Mouse (Mus musculus) heart, postnatal 25 days (tissue): Measurements from ENCODE around the gene Acox1. TPM values are rescaled to one million over a fixed set of nuclear protein-coding genes. Genes with fewer than 3 reads are reported as not detected.

Experiments
- DNase-seq: peaks from one replicate; pipeline ENCODE4 v3.0.0; 2022; ENCODE audit warnings: low spot score
- intact Hi-C: fragments of 180-260 bp; cut with DNase I; formaldehyde crosslinking; loops from one replicate; pipeline ENCODE4 v1.15.1; 2025
- total RNA-seq, 2 experiments: library from RNA; stranded (reverse); gene quantifications; 2 replicates each; pipeline ENCODE4 v1.2.3; 2021

Gene Acox1
- total RNA-seq, 2 experiments from 2014 or later: 123 to 137 TPM

DNA sequence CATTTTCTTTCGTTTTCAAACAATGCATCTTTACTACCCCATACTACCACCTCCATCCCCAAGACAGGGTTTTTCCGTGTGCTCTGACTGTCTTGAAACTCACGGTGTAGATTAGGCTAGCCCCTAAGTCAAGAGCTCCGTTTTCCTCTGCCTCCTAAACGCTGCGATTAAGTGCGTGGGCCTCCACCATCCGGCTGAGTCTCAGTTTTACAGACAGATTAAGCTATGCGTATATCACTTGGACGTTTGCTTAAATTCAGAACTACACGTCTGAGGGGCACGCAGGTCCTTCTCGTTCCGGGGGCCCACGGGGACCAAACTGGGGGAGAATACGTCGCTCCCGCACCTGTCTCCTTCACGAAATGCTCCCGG is 60.8 kb downstream of the Acox1 start:
- intact Hi-C loops: loop anchor here (2.0 kb wide), 1 partner anchor 81 kb away; no protein-coding TSS in a partner anchor
- DNase-seq: no peak

DNA sequence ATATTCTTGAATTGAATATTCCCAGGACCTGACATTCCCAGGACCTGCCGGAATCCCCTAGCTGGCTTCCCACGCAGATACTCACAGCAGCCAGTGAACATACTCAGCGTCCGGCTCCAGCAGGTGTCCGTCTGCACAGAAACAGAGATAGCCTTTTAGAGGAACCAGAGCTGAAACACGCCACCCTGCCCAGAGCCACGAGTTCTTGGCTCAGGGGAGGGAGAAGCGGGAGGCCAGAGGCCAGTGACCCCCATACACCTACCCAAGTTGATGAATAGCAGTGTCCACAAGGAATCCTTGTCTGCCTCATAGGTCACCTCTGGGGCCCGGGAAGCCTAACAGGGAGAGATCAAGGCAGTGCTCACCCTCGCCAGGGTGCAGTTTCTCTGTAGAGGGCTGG is 64.7 kb downstream of the Acox1 start:
- DNase-seq: no peak
- intact Hi-C loops: loop anchor here (5.0 kb wide), 2 partner anchors 102 to 197 kb away; partner anchors contain the start of gene Unk

DNA sequence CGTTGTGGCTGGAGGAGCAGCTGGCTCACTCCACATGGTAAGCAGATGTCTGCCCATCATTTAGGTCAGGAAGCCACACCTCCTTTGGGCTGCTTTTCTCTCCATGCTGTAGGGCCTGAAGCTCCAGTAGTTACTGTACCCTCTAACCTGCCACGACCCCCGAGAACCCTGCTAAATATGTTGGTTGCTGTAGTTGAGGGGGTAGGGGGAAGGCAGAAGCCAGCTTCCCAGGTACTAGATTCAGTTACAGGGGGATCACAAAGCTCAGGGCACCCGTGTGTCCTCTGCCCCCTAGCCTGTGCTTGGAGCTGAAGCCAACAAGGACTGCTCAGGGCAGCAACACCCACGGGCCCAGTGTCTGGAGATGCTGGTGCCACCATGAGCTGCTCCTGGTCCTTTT is 65.3 kb downstream of the Acox1 start:
- intact Hi-C loops: loop anchor here (5.0 kb wide), 2 partner anchors 101 to 196 kb away; partner anchors contain the start of gene Unk

DNA sequence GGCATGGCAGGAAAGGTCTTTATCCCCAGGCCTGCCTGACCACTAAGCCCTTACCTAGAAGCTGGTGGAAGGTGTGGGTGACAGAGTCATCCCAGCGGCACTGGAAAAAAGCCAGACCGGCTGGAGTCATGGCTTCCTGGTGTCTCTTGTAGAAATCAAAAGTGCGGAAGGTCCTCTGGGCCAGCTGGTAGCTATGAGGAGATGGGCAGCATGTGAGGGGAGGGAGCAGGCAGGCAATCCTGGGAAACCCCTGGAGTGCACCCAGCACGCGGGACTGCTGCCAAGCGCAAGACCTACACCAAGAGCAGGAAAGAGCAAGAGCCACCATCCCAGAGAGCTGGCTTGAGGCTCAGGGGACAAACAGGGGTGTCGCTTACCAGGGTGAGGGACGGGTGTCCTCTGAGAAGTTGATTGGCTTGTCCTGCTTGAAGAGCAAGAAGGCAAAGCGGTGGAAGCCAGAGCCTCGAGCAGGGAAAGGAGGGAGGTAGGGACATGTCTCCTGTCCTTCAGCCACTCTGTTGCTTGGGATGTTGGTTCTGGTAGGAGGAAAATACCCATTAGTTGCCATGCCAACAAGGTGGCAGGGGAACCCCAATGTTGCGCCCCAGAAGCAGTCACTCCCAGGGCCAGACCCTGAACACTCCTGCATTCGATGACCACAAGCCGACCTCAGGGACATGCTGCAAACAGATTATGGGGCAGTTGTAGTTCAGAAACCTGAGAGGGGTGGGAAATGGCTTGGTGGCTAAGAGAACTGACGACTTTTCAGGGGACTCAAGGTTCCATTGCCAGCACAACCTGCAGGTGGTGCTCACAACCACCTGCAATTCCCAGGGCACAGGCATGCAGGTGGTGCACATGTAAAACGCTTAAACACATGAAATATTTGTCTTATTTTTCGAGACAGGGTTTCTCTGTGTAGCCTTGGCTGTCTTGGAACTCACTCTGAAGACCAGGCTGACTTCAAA is 66.2 kb downstream of the Acox1 start:
- no peak for DNase-seq
- intact Hi-C loops: loop anchor here (5.0 kb wide), 2 partner anchors 100 to 195 kb away; partner anchors contain the start of gene Unk

More for the DNA sequence above, 65.3 kb downstream of the Acox1 start:
- no peak for DNase-seq

DNA sequence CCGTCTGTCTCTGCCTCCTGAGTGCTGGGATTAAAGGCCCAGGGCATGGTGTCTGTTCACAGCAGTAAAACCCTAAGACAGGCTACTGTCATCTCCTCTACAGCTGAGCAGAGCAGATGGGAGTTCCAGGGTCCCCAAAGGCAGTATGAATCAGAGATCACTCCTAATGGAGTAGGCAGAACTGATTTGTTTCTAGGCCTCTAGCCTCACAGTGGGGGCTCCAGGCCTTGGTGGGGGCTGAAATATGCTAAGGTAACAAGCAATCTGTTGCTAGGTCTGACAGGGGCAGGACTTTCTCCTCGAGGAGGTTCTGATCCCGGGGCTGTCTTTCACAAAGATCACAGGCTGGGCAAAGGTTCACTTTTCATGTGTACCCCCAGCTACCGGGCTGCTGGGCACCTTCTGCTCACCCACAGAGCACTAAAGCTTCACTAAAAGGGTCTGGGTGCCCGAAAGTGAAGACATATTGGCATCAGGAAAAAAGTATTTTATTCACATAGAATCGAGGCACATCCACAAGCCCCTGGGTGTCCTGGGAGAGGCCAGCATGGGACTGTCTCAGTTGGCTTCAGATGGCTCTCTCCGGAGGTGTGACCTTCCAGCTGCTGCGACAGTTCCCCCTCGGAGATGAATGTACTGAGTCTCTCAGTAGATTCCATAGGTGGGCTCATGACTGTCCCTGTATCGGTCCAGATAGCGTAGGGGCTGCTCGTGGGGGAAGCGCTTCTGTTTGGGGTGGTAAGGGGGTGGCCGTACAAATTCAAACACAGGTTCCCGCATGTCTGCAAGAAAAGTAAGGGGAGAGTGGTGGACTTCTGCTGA is 67.3 kb downstream of the Acox1 start:
- no peak for DNase-seq
- intact Hi-C loops: loop anchor here (5.0 kb wide), 2 partner anchors 99 to 194 kb away; partner anchors contain the start of gene Unk

DNA sequence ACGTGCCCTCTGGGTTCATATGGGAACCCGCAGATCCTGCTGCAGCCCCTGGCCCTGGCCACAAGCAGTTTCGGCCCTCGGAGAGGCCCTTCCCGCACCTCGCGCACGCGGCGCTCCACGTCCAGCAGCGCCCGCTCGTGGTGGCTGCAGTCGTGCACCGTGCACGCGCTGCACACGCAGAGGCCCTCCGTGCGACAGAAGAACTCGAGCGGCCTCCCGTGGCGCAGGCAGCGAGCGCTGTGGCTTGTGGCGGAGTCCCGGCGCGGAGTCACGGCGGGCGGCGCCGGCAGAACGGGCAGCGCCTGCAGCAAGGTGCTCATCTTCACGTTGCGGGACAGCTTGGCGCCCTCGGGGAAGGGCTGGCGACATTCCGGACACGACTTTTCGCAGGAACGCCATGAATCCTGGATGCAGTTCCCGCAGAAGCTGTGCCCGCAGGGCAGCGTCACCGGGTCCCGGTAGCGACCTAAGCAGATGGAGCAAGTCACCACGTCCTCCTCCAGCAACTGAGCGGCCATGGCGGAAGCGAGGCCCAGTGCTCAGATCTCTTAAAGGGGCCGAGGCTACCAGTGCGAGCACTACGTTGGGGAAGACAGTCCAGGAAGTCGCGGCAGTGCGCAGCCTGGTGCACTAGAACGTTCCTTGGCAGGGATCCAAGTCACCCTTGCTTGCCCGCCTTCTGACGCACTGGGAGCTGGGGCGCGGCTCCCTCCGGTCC is 68.2 kb downstream of the Acox1 start, which contains the start of gene Trim65:
Gene Trim65 (minus strand): TSS at position 641 of the 718 bp plus-strand sequence.
- intact Hi-C loops: loop anchor here (1.0 to 5.0 kb wide), 3 partner anchors 43 to 193 kb away; partner anchors contain the start of gene Unk
- DNase-seq: peak; percentile 84

DNA sequence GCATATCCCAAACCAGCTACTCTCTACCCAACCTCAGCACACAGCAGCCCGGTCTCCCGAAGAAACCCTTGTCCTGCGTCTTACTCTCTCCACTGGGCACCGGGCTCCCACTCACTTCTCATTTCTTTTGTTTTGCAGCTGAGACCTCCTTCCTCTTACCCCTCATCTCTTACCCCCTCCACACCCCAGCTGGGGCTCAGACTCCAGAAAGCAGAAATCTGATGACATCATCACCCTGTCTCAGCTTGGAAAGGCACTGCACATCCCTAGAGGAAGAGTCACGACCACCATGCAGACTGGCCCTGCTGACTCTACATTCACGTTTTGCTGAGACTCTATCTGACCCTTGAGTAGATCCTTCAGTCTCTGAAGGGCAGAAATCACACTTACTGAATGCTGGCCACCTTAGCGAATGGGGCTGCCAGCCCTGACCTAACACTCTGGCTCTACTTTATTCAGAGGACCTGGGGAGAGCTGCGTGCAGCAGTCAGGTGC is 68.8 kb downstream of the Acox1 start:
- intact Hi-C loops: loop anchor here (1.0 to 5.0 kb wide), 4 partner anchors 19 to 193 kb away; partner anchors contain the start of gene Unk
- no peak for DNase-seq

DNA sequence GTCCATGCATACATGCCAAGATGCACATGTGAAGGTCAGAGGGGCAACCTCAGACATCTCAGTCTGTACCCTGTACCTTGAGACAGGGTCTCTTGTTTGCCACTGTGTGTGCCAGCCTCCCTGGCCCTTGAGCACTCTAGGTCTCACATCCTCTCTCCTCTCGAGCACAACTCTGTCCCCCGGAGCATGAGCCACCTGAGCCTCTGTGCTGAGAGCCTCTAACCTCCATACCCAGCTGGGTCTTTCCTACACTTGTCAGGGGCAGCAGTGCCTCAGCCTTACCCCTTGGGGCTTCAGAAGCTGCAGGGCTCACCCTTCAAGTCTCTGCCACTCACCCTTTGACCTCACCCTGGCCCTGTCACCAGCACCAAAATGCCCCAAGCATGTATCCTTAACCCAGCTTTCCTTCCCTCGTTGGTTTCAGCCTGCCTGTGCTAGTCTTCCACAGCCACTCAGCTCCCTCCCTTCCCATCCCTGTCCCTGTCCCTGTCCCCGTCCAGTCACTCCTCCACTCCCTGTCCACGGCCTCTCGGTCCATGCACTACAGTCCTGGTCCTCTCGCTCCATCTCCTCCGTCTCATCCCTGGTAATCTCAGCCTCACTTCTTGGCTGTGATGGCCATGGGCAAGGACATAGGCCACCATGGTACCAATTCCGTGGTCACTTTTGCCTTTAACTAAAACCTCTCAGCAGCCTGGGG is 69.6 kb downstream of the Acox1 start:
- intact Hi-C loops: loop anchor here (2.0 kb wide), 1 partner anchor 18 kb away; no protein-coding TSS in a partner anchor
- DNase-seq: no peak

DNA sequence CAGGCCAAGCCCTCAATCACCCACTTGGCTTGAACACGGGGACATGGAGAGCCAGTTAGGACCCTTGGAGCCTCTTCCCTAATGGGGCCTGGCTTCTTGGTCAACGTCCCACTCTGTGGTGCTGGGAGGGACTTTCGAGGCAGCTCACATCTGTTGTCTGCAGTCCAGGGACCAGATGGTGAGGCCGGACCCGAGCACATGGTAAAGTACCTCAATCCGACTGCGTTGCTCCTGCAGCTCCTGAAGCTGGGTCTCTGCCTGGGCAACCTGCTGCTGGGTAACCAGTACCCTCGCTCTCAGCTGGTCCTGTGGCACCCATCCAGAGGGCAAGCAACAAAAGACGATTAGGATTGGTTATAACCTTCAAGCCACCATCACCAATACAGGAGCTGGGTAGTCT is 70.9 kb downstream of the Acox1 start:
- intact Hi-C loops: loop anchor here (2.0 kb wide), 1 partner anchor 17 kb away; no protein-coding TSS in a partner anchor
- no peak for DNase-seq

DNA sequence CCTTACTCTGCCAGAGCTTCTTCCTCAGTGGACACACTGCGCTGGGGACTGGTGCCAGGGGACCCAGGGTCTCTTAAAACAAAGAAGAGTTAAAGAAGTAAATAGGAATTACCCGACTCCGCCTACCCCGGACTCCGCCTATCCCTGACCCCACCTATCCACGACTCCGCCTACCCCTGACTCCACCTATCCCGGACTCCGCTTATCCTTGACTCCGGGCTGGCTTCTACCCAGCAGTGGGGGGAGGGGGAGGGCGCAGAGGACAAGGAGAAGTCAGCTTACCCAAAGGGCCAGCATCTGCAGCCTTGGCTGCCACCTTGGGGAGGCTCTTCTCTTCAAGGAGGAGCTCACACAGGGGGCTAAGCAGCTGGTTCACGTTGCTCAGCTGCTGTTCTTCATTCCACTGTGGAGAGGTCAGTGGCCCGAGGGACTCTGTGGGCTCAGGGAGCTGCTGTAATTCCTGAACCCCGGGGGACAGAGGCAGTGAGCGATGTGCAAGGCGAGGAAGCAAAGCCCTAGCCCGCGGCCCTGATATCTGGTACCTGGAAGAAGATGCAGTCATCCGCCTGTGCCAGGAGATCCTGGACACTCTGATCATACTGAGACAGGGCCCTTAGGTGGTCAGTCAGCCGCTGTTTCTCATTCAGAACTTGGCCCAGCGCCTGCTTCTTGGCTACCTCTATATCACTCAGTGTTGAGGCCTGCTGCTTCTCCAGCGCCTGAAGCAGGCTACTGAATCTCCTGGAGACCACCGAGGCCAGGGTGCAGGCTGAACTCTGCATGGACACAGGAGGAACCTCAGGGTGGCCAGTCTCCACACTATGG is 71.5 kb downstream of the Acox1 start, which contains the start of gene Trim47:
Gene Trim47 (minus strand): TSS at position 55 of the 825 bp plus-strand sequence.
- intact Hi-C loops: no loop called here
- peak; percentile 71 for DNase-seq

DNA sequence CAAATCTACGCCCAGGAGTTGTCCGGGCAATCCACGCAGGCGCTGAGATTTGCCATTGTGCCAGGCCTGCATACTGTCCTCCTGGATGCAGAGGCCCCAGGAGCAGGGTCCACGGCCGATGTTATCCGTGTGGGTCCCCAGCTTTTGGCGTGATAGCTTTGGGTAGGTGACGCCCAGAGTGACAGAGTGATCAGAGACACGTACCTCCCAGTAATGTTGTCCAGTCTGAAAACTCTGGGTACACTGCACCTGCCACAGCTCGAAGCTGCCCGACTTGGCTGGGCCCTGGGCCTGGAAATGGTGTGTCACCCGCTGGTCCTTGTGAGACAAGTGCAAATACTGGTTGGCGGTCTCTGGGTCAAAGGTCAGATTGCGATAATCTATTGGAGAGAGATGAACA is 72.6 kb downstream of the Acox1 start:
- intact Hi-C loops: no loop called here
- DNase-seq: no peak

Other genes starting within 250 kb of the Acox1 start
- gene Itgb4, start 224.3 kb downstream of the Acox1 start, total RNA-seq: 1 to 10 TPM; 3.5 to 4.0 TPM
- 10 to 100 TPM; 13.9 to 16.0 TPM for gene Galk1, start 186.3 kb downstream of the Acox1 start, total RNA-seq
- 100 to 1,000 TPM; 128 to 130 TPM for gene H3f3b, start 171.1 kb downstream of the Acox1 start, total RNA-seq
- gene Unk, start 168.7 kb downstream of the Acox1 start, total RNA-seq: 1 to 10 TPM; 8.4 to 9.0 TPM
- 1 to 10 TPM in 1 of 2 experiments, under 1 TPM in 1; 0.75 to 1.0 TPM for gene Unc13d, start 121.1 kb downstream of the Acox1 start, total RNA-seq
- gene Wbp2, start 112.0 kb downstream of the Acox1 start, total RNA-seq: 10 to 100 TPM; 80.1 to 92.2 TPM
- 10 to 100 TPM; 27.0 to 37.6 TPM for gene Trim47, start 71.8 kb downstream of the Acox1 start, total RNA-seq
- gene Trim65, start 67.9 kb downstream of the Acox1 start, total RNA-seq: 1 to 10 TPM; 6.1 to 8.4 TPM
- gene Mrpl38, start 60.2 kb downstream of the Acox1 start, total RNA-seq: 10 to 100 TPM; 62.5 to 66.0 TPM
- gene Fbf1, start 30.9 kb downstream of the Acox1 start, total RNA-seq: 10 to 100 TPM; 16.1 to 17.2 TPM
- 10 to 100 TPM; 15.5 to 19.3 TPM for gene Ten1, start 190 bp downstream of the Acox1 start, total RNA-seq
- gene Evpl, start 39.0 kb upstream of the Acox1 start, total RNA-seq: under 1 TPM; 0.75 to 0.98 TPM
- 10 to 100 TPM; 61.9 to 62.9 TPM for gene Srp68, start 75.2 kb upstream of the Acox1 start, total RNA-seq
- gene Galr2, start 81.9 kb upstream of the Acox1 start, total RNA-seq: not detected
- 10 to 100 TPM; 42.8 to 43.9 TPM for gene Exoc7, start 108.2 kb upstream of the Acox1 start, total RNA-seq
- not detected for gene Foxj1, start 136.4 kb upstream of the Acox1 start, total RNA-seq
- gene Rnf157, start 214.0 kb upstream of the Acox1 start, total RNA-seq: 1 to 10 TPM; 3.9 to 4.1 TPM
- gene Ubald2, start 235.0 kb upstream of the Acox1 start, total RNA-seq: 10 to 100 TPM; 36.7 to 37.9 TPM